Mouse (Mus musculus) megakaryocyte-erythroid progenitor cell, adult 5 weeks (primary cell): ENCODE measurements around the gene Gm8978. TPM values are rescaled to one million over a fixed set of nuclear protein-coding genes. Genes with fewer than 3 reads are reported as not detected.

Source experiments
- polyA plus RNA-seq: library from polyadenylated mRNA; stranded (reverse); fragments of >175 nt; gene quantifications from 2 replicates; pipeline ENCODE4 v1.2.3, GENCODE M21; 2012

Gene Gm8978
- polyA plus RNA-seq, result not detected in 2 replicates

GRCm38 (mm10) chr19:33625152-33625551 is at the start of gene Gm8978:
Gm8978 (minus strand) TSS chr19:33625252.

Other genes starting within 250 kb of the Gm8978 start
- gene Rnls, start 233.0 kb downstream of the Gm8978 start, polyA plus RNA-seq, result 1.1 and 1.3 TPM in 2 replicates
- not detected in 2 replicates for gene Lipo4, start 107.5 kb downstream of the Gm8978 start, polyA plus RNA-seq
- gene Lipo2, start 126.1 kb upstream of the Gm8978 start, polyA plus RNA-seq, result not detected in 2 replicates
- 3.4 and 3.8 TPM in 2 replicates for gene Lipo3, start 136.7 kb upstream of the Gm8978 start, polyA plus RNA-seq
- gene Lipo1, start 162.2 kb upstream of the Gm8978 start, polyA plus RNA-seq, result not detected in 2 replicates